Mouse (Mus musculus): Measurements from ENCODE around the gene Bhlhe40. TPM values are rescaled to one million over a fixed set of nuclear protein-coding genes. Genes with fewer than 3 reads are reported as not detected.

The Bhlhe40 gene
- polyA plus RNA-seq, 1 experiment from 2014 or later = 3.8 TPM

DNA sequence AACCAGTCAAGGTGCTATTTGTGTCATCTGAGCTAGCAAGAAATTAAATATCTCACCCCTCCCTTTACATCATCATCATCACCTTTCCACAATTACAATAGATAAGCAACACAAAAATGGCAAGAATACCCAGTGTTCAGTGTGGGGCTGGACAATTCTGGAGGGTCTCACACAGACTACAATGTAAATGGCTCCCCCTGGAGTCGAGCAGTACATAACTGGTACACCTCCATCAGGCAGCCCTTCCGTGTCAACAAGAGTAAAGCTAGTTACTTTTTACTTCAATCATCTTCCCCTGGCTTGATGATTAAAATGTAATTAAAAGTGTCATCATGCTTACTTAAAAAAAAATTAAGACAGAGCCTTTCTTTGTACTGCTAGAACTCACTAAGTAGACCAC lies 4.6 kb upstream of the Bhlhe40 start:
- H3K4me2 ChIP-seq (replicated peaks) = no peak overlapping the region
- WGBS = 65% methylated on average over 2 of the region's 2 CpGs
- H3K4me3 ChIP-seq = no peak overlapping the region
- H3K36me3 ChIP-seq = no peaks in the 10 kb centered on the region
- H3K4me1 ChIP-seq = peaks cover 13% of the 10 kb centered on the region
- no peak overlapping the region for H3K27ac ChIP-seq
- H3K9ac ChIP-seq = no peak overlapping the region
- ATAC-seq (ENCODE audit: low FRiP score, low read depth) = no peak
- H3K27me3 ChIP-seq (replicated peaks) = peaks cover 3% of the 10 kb centered on the region; the same call in 1 of the 2 replicates
- no peaks in the 10 kb centered on the region for H3K9me3 ChIP-seq

DNA sequence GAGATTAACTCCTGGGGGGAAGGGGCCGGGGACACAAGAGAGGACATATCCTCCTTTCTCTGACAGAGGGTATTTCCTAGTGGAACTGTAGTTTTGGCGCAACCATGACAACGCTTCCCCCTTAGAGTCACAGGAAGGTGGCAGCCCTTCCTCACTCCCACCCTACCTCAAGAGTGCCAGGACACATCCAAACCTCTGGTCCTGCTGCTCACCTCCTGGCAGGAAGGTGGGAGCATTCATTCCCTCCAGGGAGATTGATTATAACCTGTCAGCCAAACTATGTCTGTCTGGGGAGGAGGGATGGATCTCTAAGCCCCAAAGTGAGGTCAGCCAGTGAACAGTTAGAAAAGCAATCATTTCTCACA lies 2.4 kb upstream of the Bhlhe40 start:
- Histone ChIP-seq H3K27ac (no peak overlapping the region), H3K4me2 (replicated peaks) (peak overlapping the region; percentile 99), H3K36me3 (no peaks in the 10 kb centered on the region), H3K9ac (no peak overlapping the region), H3K9me3 (no peaks in the 10 kb centered on the region), H3K4me3 (no peak overlapping the region), H3K27me3 (replicated peaks) (peaks cover 11% of the 10 kb centered on the region), H3K4me1 (peaks cover 20% of the 10 kb centered on the region)
- 50% methylated on average over 3 of the region's 3 CpGs for WGBS
- ATAC-seq (ENCODE audit: low FRiP score, low read depth) = no peak

DNA sequence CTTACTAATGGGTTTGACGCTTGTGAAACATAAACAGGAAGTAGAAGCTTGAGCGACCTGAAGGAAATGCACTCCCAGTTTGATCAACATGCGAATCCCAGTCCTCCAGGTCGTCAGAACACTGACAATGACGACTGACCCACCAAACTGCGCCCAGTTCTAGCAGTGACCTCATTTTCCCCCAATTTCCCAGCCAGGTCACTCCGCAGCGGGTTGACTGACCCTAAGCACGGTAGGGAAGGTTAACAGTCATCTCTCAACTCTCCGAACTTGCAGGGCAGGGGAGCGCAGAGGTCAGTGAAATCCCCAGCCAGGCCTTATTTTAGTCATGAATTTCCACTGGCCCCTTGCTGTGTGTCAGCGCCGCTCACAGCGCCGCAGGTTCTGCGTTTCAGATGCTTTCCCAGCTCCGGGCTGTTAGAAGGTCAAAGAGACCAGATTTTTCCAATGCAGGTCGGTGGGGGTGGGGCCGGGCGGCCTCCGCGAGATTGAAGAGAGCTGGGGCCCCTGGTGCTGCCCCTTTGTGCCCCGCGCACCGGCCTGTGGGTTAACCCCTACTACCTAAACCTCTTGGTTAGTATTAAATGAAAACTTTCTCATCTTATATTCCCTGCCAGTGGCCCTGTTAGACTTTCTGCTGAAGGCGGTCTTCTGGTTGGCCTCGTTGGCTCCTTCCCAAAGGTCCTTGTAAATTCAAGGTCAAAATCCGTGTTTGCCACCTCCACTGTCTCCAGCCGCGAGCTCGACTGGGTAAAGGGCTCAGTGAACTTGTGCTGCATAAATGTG lies 1.8 kb upstream of the Bhlhe40 start:
- H3K27ac ChIP-seq = no peak overlapping the region
- H3K4me2 ChIP-seq (replicated peaks) = peak overlapping the region; percentile 99
- peaks cover 20% of the 10 kb centered on the region for H3K4me1 ChIP-seq
- peak; percentile 1; the same call in 1 of the 2 replicates for ATAC-seq (ENCODE audit: low FRiP score, low read depth)
- WGBS = 1% methylated on average over 31 of the region's 31 CpGs
- H3K9ac ChIP-seq = peak overlapping the region; percentile 44; the same call in 1 of the 2 replicates
- H3K9me3 ChIP-seq = no peaks in the 10 kb centered on the region
- peak overlapping the region; percentile 58 for H3K4me3 ChIP-seq
- H3K36me3 ChIP-seq = no peaks in the 10 kb centered on the region
- peaks cover 11% of the 10 kb centered on the region for H3K27me3 ChIP-seq (replicated peaks)

DNA sequence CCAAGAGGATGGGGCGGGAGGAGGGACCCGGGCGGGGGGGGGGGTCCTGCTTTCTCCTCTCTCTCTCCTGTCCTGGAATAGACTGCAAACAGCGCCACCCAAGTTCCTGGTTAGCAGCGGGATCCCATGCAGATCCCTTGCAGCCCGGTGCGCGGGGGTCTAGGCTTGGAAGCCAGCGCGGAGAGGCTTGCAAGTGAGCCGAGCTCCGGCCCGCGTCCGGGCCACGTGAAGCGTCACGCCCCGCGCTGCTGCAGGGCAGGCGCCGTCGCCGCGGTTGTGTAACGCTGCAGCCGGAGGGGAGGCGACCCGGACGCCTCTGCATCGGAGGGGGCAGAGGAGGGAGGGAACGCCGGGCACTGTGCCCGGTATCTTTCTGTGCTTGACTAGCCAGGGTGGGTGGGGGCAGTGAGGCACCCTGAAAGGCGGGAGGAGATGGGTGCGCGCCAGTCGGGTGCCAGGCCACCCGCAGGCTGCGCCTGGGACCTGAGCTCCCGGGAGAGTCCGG lies 1.2 kb upstream of the Bhlhe40 start:
- Histone ChIP-seq H3K27me3 (replicated peaks) (peaks cover 11% of the 10 kb centered on the region), H3K4me1 (peaks cover 20% of the 10 kb centered on the region)
- ATAC-seq (ENCODE audit: low FRiP score, low read depth) = peak; percentile 78

DNA sequence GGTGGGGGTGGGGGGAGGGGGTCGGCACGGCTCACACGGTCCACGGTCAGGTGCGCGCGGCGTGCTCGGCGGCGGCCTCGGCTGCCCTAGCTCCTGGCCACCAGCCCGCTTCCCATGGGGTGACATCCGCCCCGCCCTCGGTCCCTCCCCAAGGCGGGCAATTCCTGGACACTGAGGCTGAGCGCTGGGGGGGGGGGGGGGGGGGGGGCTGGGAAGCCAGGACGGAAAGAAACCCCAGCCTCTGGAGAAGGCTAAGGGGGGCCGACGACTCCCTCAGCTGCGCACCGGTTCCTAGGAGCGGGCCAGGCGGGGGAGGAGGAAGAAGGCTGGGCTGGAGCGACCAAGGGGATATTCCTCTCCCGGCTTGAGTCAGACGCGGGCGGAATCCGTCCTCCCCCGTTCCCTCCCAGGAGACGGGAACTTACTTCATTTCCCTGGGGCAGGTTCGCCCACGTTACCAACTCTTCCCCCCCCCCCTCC lies 663 bp upstream of the Bhlhe40 start:
- peak overlapping the region; percentile 58 for H3K9ac ChIP-seq
- H3K27me3 ChIP-seq (replicated peaks) = peaks cover 11% of the 10 kb centered on the region
- peak overlapping the region; percentile 58 for H3K4me3 ChIP-seq
- no peaks in the 10 kb centered on the region for H3K36me3 ChIP-seq
- WGBS = 0% methylated on average over 27 of the region's 35 CpGs
- H3K9me3 ChIP-seq = no peaks in the 10 kb centered on the region
- peak; percentile 78 for ATAC-seq (ENCODE audit: low FRiP score, low read depth)
- H3K4me1 ChIP-seq = peaks cover 20% of the 10 kb centered on the region
- peak overlapping the region; percentile 99 for H3K4me2 ChIP-seq (replicated peaks)
- H3K27ac ChIP-seq = 0 out of 2 replicates have a peak overlapping the region, but pooled peaks have one; percentile 50

More for the DNA sequence above, 1.2 kb upstream of the Bhlhe40 start:
- 0 out of 2 replicates have a peak overlapping the region, but pooled peaks have one; percentile 46 for H3K27ac ChIP-seq
- H3K9me3 ChIP-seq = no peaks in the 10 kb centered on the region
- WGBS = 0% methylated on average over 41 of the region's 42 CpGs
- H3K36me3 ChIP-seq = no peaks in the 10 kb centered on the region
- H3K9ac ChIP-seq = peak overlapping the region; percentile 58
- peak overlapping the region; percentile 99 for H3K4me2 ChIP-seq (replicated peaks)
- H3K4me3 ChIP-seq = peak overlapping the region; percentile 58

DNA sequence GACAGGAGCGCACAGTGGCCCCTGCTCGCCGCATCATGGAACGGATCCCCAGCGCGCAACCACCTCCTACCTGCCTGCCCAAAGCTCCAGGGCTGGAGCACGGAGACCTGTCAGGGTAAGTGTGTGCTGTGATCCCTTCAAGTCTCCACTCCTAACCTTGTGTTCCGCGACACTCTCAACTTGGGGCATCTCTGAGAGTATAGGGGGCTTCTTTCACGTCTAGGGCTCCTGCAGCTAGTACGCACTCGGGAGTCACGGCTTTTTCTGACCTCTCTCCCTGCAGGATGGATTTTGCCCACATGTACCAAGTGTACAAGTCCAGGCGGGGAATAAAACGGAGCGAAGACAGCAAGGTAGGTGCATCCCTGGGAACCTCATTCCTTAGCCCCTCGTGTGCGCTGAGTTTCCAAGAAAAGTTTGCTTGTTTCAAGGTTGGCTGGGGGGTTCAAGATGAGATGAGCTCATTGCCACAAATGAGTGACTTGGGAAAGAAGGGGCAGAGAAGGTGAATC lies 505 bp downstream of the Bhlhe40 start:
- no peak overlapping the region for H3K27ac ChIP-seq
- no peaks in the 10 kb centered on the region for H3K9me3 ChIP-seq
- peaks cover 20% of the 10 kb centered on the region for H3K4me1 ChIP-seq
- H3K4me2 ChIP-seq (replicated peaks) = peak overlapping the region; percentile 99
- peak overlapping the region; percentile 58 for H3K9ac ChIP-seq
- no peak; the same call in 1 of the 2 replicates for ATAC-seq (ENCODE audit: low FRiP score, low read depth)
- H3K36me3 ChIP-seq = no peaks in the 10 kb centered on the region
- peaks cover 11% of the 10 kb centered on the region for H3K27me3 ChIP-seq (replicated peaks)
- WGBS = 2% methylated on average over 18 of the region's 18 CpGs
- peak overlapping the region; percentile 58 for H3K4me3 ChIP-seq

DNA sequence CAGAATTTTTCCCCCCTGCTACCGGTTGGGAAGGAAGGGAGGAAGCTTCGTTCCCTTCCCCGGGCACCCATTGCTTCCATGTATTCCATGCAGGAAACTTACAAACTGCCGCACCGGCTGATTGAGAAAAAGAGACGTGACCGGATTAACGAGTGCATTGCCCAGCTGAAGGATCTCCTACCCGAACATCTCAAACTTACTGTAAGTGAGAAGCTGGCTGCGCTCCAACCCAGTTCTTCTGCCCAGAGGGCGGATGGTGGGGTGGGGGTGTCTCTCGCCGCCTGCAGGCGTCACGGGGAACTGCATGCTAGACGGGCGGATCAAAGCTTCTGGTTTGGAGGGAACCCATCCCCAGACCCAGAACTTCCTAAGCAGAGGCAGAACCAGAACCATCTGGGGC lies 983 bp downstream of the Bhlhe40 start:
- Histone ChIP-seq H3K9me3 (no peaks in the 10 kb centered on the region), H3K4me3 (peak overlapping the region; percentile 58), H3K27me3 (replicated peaks) (peaks cover 11% of the 10 kb centered on the region), H3K36me3 (no peaks in the 10 kb centered on the region), H3K4me1 (peaks cover 20% of the 10 kb centered on the region), H3K27ac (no peak overlapping the region), H3K9ac (peak overlapping the region; percentile 58; the same call in 1 of the 2 replicates), H3K4me2 (replicated peaks) (peak overlapping the region; percentile 99)
- no peak for ATAC-seq (ENCODE audit: low FRiP score, low read depth)
- under 1% methylated on average over 17 of the region's 17 CpGs for WGBS

DNA sequence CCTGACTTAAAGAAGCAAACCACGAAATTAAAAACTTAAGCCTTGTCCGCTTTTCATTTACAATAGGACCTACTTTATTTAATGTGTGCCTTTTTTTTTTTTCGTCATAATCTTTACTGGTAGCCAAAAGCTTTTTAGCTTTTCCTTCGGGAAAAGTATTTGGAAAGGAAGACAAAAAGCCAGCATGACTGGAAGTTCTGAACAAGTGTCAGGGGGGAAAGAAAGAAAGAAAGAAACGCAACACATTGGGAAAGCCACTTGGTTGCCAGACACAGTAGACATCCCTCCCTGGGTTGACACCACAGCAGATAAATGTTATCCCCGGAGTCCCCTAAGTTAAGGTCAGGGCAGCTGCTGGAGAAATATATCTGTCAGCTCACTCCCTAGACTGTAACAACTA lies 1.5 kb downstream of the Bhlhe40 start:
- H3K4me2 ChIP-seq (replicated peaks) = peak overlapping the region; percentile 99
- 60% methylated on average over 6 of the region's 6 CpGs for WGBS
- no peak overlapping the region for H3K4me3 ChIP-seq
- H3K9ac ChIP-seq = no peak overlapping the region
- no peak overlapping the region for H3K27ac ChIP-seq
- H3K27me3 ChIP-seq (replicated peaks) = peaks cover 11% of the 10 kb centered on the region
- no peaks in the 10 kb centered on the region for H3K36me3 ChIP-seq
- no peak for ATAC-seq (ENCODE audit: low FRiP score, low read depth)
- H3K4me1 ChIP-seq = peaks cover 20% of the 10 kb centered on the region
- H3K9me3 ChIP-seq = no peaks in the 10 kb centered on the region

DNA sequence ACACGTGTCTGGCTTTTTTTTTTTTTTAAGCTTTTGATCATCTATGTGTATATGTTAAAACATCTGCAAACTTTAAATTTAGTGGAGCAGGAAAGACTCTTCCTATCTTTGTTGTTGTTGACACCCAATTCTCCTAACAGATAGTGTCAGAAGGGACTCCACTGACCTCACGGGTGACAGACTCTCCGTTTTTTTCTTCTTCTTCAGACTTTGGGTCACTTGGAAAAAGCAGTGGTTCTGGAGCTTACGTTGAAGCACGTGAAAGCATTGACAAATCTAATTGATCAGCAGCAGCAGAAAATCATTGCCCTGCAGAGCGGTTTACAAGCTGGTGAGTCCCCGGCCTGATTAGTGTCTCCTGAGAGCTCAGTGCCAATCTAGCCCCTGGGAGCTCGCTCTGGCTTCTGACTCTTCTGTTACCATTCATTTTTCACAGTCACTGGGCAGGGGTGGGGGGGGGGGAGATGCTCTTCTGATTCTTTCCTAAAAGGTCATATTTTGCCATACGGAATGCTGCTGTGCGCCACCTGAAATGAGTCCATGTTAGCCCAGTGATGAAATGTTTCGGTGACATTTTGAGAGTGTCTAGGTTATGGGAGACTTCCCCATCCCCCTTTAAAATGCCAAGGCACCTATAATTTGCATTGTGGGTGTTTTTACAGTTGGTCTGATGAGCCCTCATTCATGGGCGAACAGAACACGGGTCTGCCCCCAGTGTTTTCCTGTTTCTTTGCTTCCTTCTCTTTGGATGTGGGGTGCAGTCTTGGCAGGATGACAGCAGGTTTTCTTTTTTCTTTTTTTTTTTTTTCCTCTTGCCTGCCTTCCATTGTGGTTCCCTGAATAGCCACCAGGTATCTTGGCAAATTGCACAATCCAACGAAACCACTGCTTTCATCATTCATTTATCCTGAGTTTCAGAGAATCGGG lies 2.1 kb downstream of the Bhlhe40 start:
- Histone ChIP-seq H3K4me2 (replicated peaks) (peak overlapping the region; percentile 99; the same call in 1 of the 2 replicates), H3K9me3 (no peaks in the 10 kb centered on the region), H3K9ac (no peak overlapping the region), H3K4me1 (peaks cover 21% of the 10 kb centered on the region), H3K27ac (no peak overlapping the region), H3K4me3 (no peak overlapping the region), H3K27me3 (replicated peaks) (peaks cover 11% of the 10 kb centered on the region), H3K36me3 (no peaks in the 10 kb centered on the region)
- 71% methylated on average over 15 of the region's 15 CpGs for WGBS
- no peak for ATAC-seq (ENCODE audit: low FRiP score, low read depth)

DNA sequence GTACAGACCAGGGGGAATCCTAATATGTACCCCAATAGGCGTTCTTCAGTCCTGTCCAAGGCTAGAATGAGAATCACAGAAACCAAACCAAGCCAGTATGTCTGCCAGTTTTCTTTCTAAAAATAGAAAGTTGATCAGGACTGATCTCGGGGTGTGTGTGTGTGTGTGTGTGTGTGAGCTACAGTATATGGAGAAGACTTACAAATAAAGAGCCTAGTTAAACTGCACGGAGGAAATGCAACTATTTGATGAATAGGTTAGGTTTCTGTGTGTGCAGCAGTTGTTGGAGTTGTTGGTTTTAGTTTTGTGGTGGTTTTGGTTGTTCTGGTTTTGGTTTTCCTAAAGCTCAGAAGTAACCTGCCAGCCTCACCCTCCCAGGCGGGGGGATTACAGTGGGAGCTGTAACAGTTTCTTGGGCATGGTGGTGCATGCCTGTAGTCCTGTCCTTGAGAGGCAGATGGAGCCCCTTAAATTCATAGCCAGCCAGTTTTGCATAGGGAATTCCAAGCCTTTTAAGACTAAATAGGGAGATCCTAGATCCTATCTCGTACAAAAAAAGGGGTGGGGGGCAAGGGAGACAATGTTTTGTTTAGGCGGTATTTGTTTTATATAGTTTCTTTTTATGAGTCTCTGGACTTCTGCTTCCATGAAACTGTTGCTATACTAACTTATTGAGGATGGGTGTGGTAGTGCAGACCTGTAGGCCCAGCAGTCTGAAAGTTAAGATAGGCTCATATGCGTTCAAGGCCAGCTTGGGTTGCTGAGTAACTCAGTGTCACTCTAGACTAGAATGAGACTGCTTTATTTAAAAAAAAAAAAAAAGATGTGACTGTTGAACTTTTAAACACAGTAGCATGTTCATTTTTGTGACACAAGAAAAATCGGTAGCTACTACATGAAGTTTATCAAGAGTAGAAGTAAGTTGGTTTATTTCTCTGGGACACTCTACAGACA lies 3.1 kb downstream of the Bhlhe40 start:
- Histone ChIP-seq H3K36me3 (no peaks in the 10 kb centered on the region), H3K4me3 (no peak overlapping the region), H3K9me3 (no peaks in the 10 kb centered on the region), H3K27ac (no peak overlapping the region), H3K27me3 (replicated peaks) (peaks cover 11% of the 10 kb centered on the region), H3K4me1 (peaks cover 27% of the 10 kb centered on the region), H3K9ac (no peak overlapping the region), H3K4me2 (replicated peaks) (no peak overlapping the region)
- no peak for ATAC-seq (ENCODE audit: low FRiP score, low read depth)
- WGBS = 88% methylated on average over 8 of the region's 8 CpGs
